Mouse (Mus musculus) right cerebral cortex, adult 2 months (tissue): ENCODE results near the gene Sema5a.

ENCODE experiments used
- DNase-seq, 2 experiments: peaks; one replicate each; pipeline ENCODE4 v3.0.0; 2021 to 2022; ENCODE audit warnings: low spot score in 2 of 2

Gene Sema5a

DNA sequence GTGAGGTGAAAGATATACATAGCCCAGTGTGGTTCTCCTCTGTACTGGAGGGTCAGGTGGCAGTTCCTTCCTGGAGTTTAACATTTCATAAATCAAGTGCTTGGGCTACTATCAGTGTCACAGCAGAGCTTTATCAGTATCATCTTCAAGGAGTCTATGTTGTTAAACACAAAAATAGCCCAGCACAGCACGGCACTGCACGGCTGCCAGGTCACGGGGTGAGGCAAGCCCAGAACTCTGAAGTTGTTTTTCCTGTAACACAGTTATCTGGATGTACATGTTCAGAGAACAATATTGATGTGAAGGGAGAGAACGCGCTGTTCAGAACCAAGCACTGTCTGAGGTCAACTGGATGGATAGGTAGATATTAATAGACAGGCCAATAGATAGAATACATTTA lies 112.2 kb downstream of the Sema5a start:
- no peak for DNase-seq

GRCm38 (mm10) chr15:32367841-32368240 lies 123.2 kb downstream of the Sema5a start:
- DNase-seq: no peak

GRCm38 (mm10) chr15:32370914-32371313 lies 126.3 kb downstream of the Sema5a start:
- no peak for DNase-seq

GRCm38 (mm10) chr15:32371385-32371784 lies 126.8 kb downstream of the Sema5a start:
- no peak for DNase-seq

- no peak for DNase-seq
Observed at GRCm38 (mm10) chr15:32376326-32376725, 131.7 kb downstream of the Sema5a start.

DNA sequence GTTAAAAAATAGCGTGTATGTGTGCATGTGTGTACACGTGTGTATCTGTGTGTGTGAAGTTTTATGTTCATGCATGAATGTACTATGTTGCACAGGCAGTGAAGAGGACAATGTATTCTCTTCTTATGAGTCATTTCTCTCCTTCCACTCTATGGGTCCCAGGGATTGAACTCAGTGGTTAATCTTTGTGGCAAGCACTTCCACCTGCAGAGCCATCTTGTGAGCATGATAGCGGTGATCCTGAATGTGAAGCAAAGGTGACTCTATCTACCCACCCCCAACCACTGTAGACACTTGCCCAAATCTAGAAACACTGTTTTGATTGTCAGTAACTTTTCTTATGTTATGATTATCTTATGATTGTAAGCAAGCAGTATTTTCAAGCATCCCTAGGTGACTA lies 133.2 kb downstream of the Sema5a start:
- DNase-seq: no peak

DNA sequence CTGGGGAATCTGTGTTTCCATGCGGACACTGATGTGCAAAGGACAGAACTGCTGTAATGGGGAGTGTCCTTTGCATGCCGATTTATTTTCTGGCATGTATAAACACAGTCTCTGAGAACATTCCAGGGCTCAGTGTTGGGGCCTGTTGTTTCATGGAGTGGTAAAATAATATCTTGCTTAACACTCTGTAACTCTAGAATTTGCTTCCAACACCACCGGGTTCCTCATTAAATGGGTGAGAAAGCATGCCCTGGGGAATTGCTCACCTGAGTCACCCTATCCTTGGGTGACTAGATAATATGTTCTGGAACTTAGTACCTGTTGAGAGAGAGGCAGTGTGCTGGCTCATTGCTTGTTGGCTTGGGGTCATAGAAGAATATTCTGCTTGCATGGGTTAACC lies 135.7 kb downstream of the Sema5a start:
- DNase-seq: no peak

GRCm38 (mm10) chr15:32382930-32383481 lies 138.4 kb downstream of the Sema5a start:
- DNase-seq: no peak

- DNase-seq: no peak
Observed at GRCm38 (mm10) chr15:32396241-32396890, 151.8 kb downstream of the Sema5a start.

- DNase-seq: no peak
Observed at GRCm38 (mm10) chr15:32397064-32397463, 152.5 kb downstream of the Sema5a start.

- no peak for DNase-seq
Observed at GRCm38 (mm10) chr15:32398721-32399120, 154.1 kb downstream of the Sema5a start.

- DNase-seq: no peak
Observed at GRCm38 (mm10) chr15:32401909-32402527, 157.4 kb downstream of the Sema5a start.

DNA sequence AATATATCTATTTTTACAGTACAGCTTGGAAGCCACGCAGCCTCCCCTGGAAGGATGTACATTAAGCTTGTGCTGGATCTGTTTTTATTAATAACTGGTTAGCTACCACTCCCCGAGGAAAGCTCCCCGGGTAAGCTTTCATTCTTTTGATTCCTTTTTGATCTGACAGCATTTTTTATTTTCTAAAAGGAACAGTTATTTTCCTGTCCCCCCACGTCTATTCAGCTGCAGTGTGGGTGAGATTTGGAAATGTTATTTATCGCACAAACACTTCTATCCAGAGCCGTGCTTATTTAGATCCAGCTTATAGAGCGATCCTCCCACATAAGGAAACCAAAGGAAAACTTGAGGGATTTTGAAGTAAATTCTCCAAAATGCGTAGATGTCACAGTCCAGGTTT lies 158.7 kb downstream of the Sema5a start:
- DNase-seq: peak; percentile 18

DNA sequence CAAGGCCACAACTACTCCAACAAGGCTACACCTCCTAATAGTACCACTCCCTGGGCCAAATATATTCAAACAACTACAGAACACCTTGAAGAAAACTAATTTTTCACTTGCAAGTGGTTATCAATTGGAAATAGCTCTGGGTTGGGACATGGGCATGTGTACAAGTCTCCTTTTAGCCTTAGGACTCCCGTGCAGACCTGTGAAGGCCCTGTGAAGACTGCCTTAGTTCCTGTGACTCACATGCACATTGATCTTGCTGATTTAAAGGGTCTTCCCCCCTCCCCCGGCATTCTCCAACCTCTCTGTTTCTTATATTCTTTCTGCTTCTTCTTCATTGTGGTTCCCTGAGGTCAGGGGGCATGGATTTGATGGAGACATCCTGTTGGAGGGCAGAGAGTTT lies 161.8 kb downstream of the Sema5a start:
- no peak for DNase-seq

DNA sequence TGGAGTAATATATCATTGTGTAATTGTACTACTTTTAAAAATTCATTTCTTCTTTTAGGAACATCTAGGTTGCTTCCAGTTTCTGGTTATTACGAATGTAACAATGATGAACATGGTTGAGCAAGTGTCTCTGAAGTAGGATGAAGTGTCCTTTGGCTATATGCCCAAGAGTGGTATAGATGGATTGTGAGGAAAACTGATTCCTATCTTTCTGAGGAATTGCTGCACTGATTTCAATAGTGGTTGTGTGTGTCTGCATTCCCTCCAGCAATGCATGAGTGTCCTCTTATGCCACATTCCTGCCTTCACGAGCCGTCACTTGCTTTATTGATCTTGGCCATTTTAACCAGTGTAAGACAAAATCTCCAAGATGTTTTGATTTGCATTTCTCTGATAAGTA lies 163.2 kb downstream of the Sema5a start:
- no peak for DNase-seq

DNA sequence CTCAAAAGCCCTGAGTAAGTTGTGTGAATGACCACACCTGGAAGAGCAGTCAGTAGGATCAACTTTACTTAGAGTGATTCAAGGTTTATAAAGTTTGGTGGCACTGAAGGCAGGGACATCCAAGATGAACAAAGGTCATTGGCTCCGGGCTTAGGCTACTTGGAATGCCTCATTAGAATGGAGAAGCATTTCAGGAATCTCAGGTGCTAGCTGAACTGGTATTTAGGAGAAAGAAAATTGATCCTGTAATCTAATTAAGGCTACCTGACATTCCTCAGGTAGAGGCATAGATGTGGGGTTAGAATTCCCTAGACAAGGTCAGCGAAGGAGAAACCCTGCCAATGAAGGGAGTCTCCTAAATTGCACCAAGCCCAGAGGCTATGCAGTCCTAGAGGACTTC lies 171.7 kb downstream of the Sema5a start:
- DNase-seq: no peak

DNA sequence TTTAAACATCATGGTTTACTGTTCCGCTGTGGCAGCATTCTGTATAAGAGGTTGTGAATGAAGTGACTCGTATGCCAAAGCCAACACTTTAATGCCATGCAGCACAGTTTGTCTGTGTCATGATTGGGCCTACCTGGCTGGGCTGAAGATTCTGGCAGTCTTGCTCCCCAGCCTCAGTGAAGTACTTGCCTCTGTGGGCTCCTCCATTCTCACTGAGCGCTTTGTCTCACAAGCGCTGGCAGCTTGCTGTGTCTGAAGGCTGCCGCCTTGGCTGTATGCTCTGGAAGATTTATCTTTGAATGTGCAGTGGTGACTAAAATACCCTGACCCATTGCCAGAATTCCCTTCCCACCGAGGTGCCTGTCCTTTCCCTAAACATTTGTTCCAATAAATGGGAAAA lies 178.0 kb downstream of the Sema5a start:
- DNase-seq: no peak

DNA sequence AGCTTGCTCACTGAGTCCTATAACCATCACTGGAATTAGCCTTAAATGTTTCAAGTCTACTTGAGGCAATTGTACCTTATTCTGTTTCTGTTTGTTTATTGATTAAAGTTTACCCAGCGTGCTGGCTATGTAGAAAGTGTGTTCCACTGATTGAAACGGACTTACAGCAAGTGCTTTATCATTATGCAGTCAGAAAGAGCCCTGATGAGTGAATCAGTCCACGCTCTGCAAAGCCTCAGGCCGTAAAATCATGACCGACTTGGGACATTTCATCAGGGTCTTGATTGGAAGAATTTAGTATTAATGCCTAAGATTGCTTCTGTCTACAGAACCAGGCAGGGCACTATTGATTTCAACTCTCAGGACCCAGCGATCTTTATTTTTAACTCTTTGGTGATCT lies 178.5 kb downstream of the Sema5a start:
- DNase-seq: no peak

GRCm38 (mm10) chr15:32427188-32427924 lies 182.7 kb downstream of the Sema5a start:
- no peak for DNase-seq

- DNase-seq: peak; percentile 23 to 38
Observed at GRCm38 (mm10) chr15:32432927-32433832, 188.6 kb downstream of the Sema5a start.

DNA sequence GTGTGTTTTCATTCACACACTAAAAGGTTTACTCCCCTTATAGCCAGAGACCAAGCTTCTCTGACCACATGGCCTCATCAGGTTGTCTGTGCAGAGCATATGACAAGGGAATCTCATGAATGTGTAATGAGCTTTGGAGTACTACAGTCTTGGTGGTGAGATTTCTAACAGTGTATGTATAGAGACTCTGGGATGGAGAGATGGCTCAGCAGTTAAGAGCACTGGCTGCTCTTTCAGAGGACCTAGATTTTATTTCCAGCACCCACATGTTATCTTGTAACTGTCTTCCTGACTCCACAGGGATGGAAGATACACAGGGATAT lies 189.2 kb downstream of the Sema5a start:
- DNase-seq: no peak

DNA sequence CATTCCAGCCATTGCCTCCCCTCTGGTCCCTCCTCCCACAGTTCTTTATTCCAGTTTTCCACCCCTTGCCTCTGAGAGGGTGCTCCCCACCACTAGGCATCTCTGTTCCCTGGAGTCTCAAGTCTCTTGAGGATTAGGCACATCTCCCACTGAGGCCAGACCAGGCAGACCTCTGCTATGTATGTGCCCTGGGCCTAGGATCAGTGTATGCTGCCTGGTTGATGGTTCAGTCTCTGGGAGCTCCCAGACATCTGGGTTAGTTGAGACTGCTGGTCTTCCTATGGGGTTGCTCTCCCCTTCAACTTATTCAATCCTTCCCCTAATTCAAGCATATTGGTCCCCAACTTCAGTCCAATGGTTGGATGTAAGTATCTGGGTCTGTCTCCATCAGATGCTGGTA lies 189.7 kb downstream of the Sema5a start:
- DNase-seq: no peak
